Mouse (Mus musculus) large intestine, adult 2 months (tissue): ENCODE results near the gene Wbp1l. TPM values are rescaled to one million over a fixed set of nuclear protein-coding genes. Genes with fewer than 3 reads are reported as not detected.

Source experiments
- DNase-seq: peaks from one replicate; pipeline ENCODE4 v3.0.0-alpha.2; 2012; ENCODE audit warnings: low read depth, low spot score
- WGBS: fragments of 180-500 bp; shearing (Covaris S2); methylation state at CpG from one replicate; pipeline ENCODE4 v1.1.7; 2018; 5-methylcytosine and 5-hydroxymethylcytosine counted together
- polyA plus RNA-seq: library from polyadenylated mRNA; depleted of rRNA; stranded (reverse); fragments of >200 nt; gene quantifications from 2 replicates; pipeline ENCODE4 v1.2.3, GENCODE M21; 2012

Gene Wbp1l
- polyA plus RNA-seq, 1 experiment: 35.5 TPM

- WGBS: 67% methylated on average over 5 of the region's 5 CpGs
- DNase-seq: no peak
Measured at GRCm38 (mm10) chr19:46653188-46653587, 54.3 kb downstream of the Wbp1l start.

- WGBS: 86% methylated on average over 14 of the region's 14 CpGs
- DNase-seq: no peak
Measured at GRCm38 (mm10) chr19:46653616-46654235, 54.8 kb downstream of the Wbp1l start.

GRCm38 (mm10) chr19:46655626-46656025 is 56.7 kb downstream of the Wbp1l start:
- DNase-seq: no peak
- 89% methylated on average over 10 of the region's 10 CpGs for WGBS

GRCm38 (mm10) chr19:46656151-46656840 is 57.4 kb downstream of the Wbp1l start:
- WGBS: 90% methylated on average over 21 of the region's 21 CpGs
- no peak for DNase-seq

- DNase-seq: no peak
- WGBS: 93% methylated on average over 3 of the region's 3 CpGs
Measured at GRCm38 (mm10) chr19:46657339-46658020, 58.6 kb downstream of the Wbp1l start.

- 92% methylated on average over 7 of the region's 7 CpGs for WGBS
- DNase-seq: no peak
Measured at GRCm38 (mm10) chr19:46658348-46658747, 59.5 kb downstream of the Wbp1l start.

GRCm38 (mm10) chr19:46658851-46659250 is 60.0 kb downstream of the Wbp1l start:
- 29% methylated on average over 9 of the region's 9 CpGs for WGBS
- DNase-seq: peak; percentile 39

GRCm38 (mm10) chr19:46661511-46661910 is 62.6 kb downstream of the Wbp1l start:
- WGBS: 40% methylated on average over 4 of the region's 4 CpGs
- DNase-seq: no peak

- WGBS: 62% methylated on average over 8 of the region's 8 CpGs
- no peak for DNase-seq
Measured at GRCm38 (mm10) chr19:46662214-46662613, 63.3 kb downstream of the Wbp1l start.

GRCm38 (mm10) chr19:46662784-46663183 is 63.9 kb downstream of the Wbp1l start:
- 82% methylated on average over 6 of the region's 6 CpGs for WGBS
- no peak for DNase-seq

- no peak for DNase-seq
Measured at GRCm38 (mm10) chr19:46665474-46665873, 66.6 kb downstream of the Wbp1l start.

GRCm38 (mm10) chr19:46667300-46667699 is 68.4 kb downstream of the Wbp1l start:
- 60% methylated on average over 11 of the region's 11 CpGs for WGBS
- DNase-seq: no peak

More at GRCm38 (mm10) chr19:46665474-46665873, 66.6 kb downstream of the Wbp1l start:
- WGBS: 65% methylated on average over 7 of the region's 7 CpGs

GRCm38 (mm10) chr19:46668263-46668662 is 69.4 kb downstream of the Wbp1l start:
- no peak for DNase-seq
- 79% methylated on average over 10 of the region's 10 CpGs for WGBS

GRCm38 (mm10) chr19:46669802-46670201 is 70.9 kb downstream of the Wbp1l start:
- 83% methylated on average over 5 of the region's 5 CpGs for WGBS
- DNase-seq: no peak

GRCm38 (mm10) chr19:46670691-46671090 is 71.8 kb downstream of the Wbp1l start:
- DNase-seq: no peak
- 37% methylated on average over 13 of the region's 13 CpGs for WGBS

- WGBS: 12% methylated on average over 5 of the region's 5 CpGs
- no peak for DNase-seq
Measured at GRCm38 (mm10) chr19:46672766-46673418, 74.0 kb downstream of the Wbp1l start, which contains the start of gene Cyp17a1. TSS of gene Cyp17a1 (minus strand) at chr19:46673172.

- no peak for DNase-seq
- 85% methylated on average over 3 of the region's 3 CpGs for WGBS
Measured at GRCm38 (mm10) chr19:46675641-46676040, 76.8 kb downstream of the Wbp1l start.

- 23% methylated on average over 12 of the region's 12 CpGs for WGBS
Measured at GRCm38 (mm10) chr19:46679720-46680383, 81.0 kb downstream of the Wbp1l start.

GRCm38 (mm10) chr19:46689460-46690372 is 90.8 kb downstream of the Wbp1l start, which contains the start of gene Borcs7:
TSS of gene Borcs7 (plus strand) at chr19:46689906.
- WGBS: 2% methylated on average over 44 of the region's 44 CpGs
- DNase-seq: peak; percentile 75

More at GRCm38 (mm10) chr19:46679720-46680383, 81.0 kb downstream of the Wbp1l start:
- DNase-seq: no peak
